Mouse (Mus musculus) liver, adult 2 months (tissue): ENCODE measurements around the gene Fancd2os. TPM values are rescaled to one million over a fixed set of nuclear protein-coding genes. Genes with fewer than 3 reads are reported as not detected.

Experiments used
- DNase-seq: peaks from one replicate; pipeline ENCODE4 v3.0.0-alpha.2; 2011; ENCODE audit warnings: low read depth, low spot score; ENCODE audit errors: extremely low read depth
- H3K27ac ChIP-seq: fragments of 200-500 bp; replicated peaks from 2 replicates; pipeline ENCODE4 v1.5.1; 2012; ENCODE audit warnings: low read depth, mild to moderate bottlenecking, control low read depth, inconsistent platforms, low read length; ENCODE audit not compliant: insufficient read depth
- H3K27me3 ChIP-seq: fragments of 200-500 bp; 2 replicates; pipeline ENCODE4 v1.6.1; 2012; ENCODE audit warnings: mild to moderate bottlenecking, moderate library complexity, low read length, inconsistent platforms; ENCODE audit not compliant: control insufficient read depth, insufficient read depth
- H3K36me3 ChIP-seq: fragments of 200-500 bp; 2 replicates; pipeline ENCODE4 v1.6.1; 2012; ENCODE audit warnings: low read length, inconsistent platforms; ENCODE audit not compliant: control insufficient read depth, insufficient read depth
- H3K4me1 ChIP-seq: fragments of 200-500 bp; 2 replicates; pipeline ENCODE4 v1.6.1; 2011; ENCODE audit warnings: low read length; ENCODE audit not compliant: control insufficient read depth, insufficient read depth
- H3K4me3 ChIP-seq: fragments of 200-500 bp; 2 replicates; pipeline ENCODE4 v1.5.1; 2011; ENCODE audit warnings: low read depth, mild to moderate bottlenecking, control low read depth, low read length, moderate library complexity; ENCODE audit not compliant: insufficient read depth
- H3K79me2 ChIP-seq: fragments of 200-500 bp; 2 replicates; pipeline ENCODE4 v1.6.1; 2012; ENCODE audit warnings: inconsistent platforms, mild to moderate bottlenecking, low read length, moderate library complexity; ENCODE audit not compliant: control insufficient read depth, insufficient read depth
- H3K9ac ChIP-seq: fragments of 200-500 bp; 2 replicates; pipeline ENCODE4 v1.6.1; 2012; ENCODE audit warnings: low read depth, mild to moderate bottlenecking, control low read depth, inconsistent platforms, low read length
- CTCF ChIP-seq: fragments of 200-500 bp; IDR thresholded peaks from 2 replicates; pipeline ENCODE4 v1.5.1; 2011; ENCODE audit warnings: low read depth, low read length, control low read depth
- POLR2A ChIP-seq: fragments of 200-500 bp; IDR thresholded peaks from 2 replicates; pipeline ENCODE4 v1.6.1; 2011; ENCODE audit warnings: low read length, control low read depth; ENCODE audit not compliant: insufficient read depth; ENCODE audit errors: extremely low read depth
- WGBS: fragments of 180-500 bp; shearing (Covaris S2); methylation state at CpG from one replicate; pipeline ENCODE4 v1.1.7; 2018; 5-methylcytosine and 5-hydroxymethylcytosine counted together
- polyA plus RNA-seq: library from polyadenylated mRNA; depleted of rRNA; stranded (reverse); fragments of >200 nt; gene quantifications from 2 replicates; pipeline ENCODE4 v1.2.3, GENCODE M21; 2012
- total RNA-seq: library from RNA; depleted of rRNA; stranded (reverse); fragments of >200 nt; gene quantifications from 2 replicates; pipeline ENCODE4 v1.2.3, GENCODE M21; 2014

Gene Fancd2os
- total and polyA plus RNA-seq, 2 experiments, result not detected

GRCm38 (mm10) chr6:113624989-113625770 lies 24.7 kb upstream of the Fancd2os start:
- Histone ChIP-seq H3K9ac (peak overlapping the region; percentile 72; the same call in 1 of the 2 replicates), H3K27me3 (no peaks in the 10 kb centered on the region), H3K4me1 (peaks cover 6% of the 10 kb centered on the region; the same call in 1 of the 2 replicates), H3K4me3 (peak overlapping the region; percentile 72; the same call in 1 of the 2 replicates), H3K36me3 (peaks cover 8% of the 10 kb centered on the region), H3K79me2 (peaks cover 7% of the 10 kb centered on the region; the same call in 1 of the 2 replicates), H3K27ac (no peak overlapping the region)
- WGBS, result 39% methylated on average over 5 of the region's 5 CpGs
- TF ChIP-seq POLR2A (no peak), CTCF (no peak)
- DNase-seq, result no peak

GRCm38 (mm10) chr6:113623941-113624751 lies 23.6 kb upstream of the Fancd2os start, which contains the start of gene Vhl:
Gene Vhl (plus strand): TSS chr6:113623959.
- H3K9ac ChIP-seq, result peak within 1 kb of the TSS; percentile 72
- DNase-seq, result peak; percentile 73
- peaks cover 7% of the 10 kb centered on the region; the same call in 1 of the 2 replicates for H3K79me2 ChIP-seq
- under 1% methylated on average over 76 of the region's 76 CpGs for WGBS
- H3K27ac ChIP-seq, result peak within 1 kb of the TSS; percentile 50
- H3K27me3 ChIP-seq, result no peaks in the 10 kb centered on the region
- TF ChIP-seq POLR2A (0 out of 2 replicates have a peak, but pooled peaks have one; percentile 43), CTCF (no peak)
- H3K4me3 ChIP-seq, result peak within 1 kb of the TSS; percentile 72
- H3K36me3 ChIP-seq, result peaks cover 5% of the 10 kb centered on the region; the same call in 1 of the 2 replicates
- H3K4me1 ChIP-seq, result peaks cover 6% of the 10 kb centered on the region; the same call in 1 of the 2 replicates

GRCm38 (mm10) chr6:113623386-113623785 lies 22.9 kb upstream of the Fancd2os start:
- H3K27ac ChIP-seq, result peak overlapping the region; percentile 43; the same call in 1 of the 2 replicates
- no peak for TF ChIP-seq POLR2A
- no peak for TF ChIP-seq CTCF
- no peaks in the 10 kb centered on the region for H3K27me3 ChIP-seq
- WGBS, result 55% methylated on average over 5 of the region's 5 CpGs
- no peak for DNase-seq
- H3K4me3 ChIP-seq, result peak overlapping the region; percentile 55
- H3K9ac ChIP-seq, result peak overlapping the region; percentile 38; the same call in 1 of the 2 replicates
- peaks cover 6% of the 10 kb centered on the region; the same call in 1 of the 2 replicates for H3K4me1 ChIP-seq
- H3K36me3 ChIP-seq, result peaks cover 5% of the 10 kb centered on the region; the same call in 1 of the 2 replicates
- peaks cover 7% of the 10 kb centered on the region; the same call in 1 of the 2 replicates for H3K79me2 ChIP-seq

GRCm38 (mm10) chr6:113615489-113615888 lies 15.0 kb upstream of the Fancd2os start:
- Histone ChIP-seq H3K27me3 (no peaks in the 10 kb centered on the region), H3K4me3 (no peak overlapping the region), H3K27ac (no peak overlapping the region), H3K79me2 (peaks cover 4% of the 10 kb centered on the region; the same call in 1 of the 2 replicates), H3K9ac (no peak overlapping the region), H3K4me1 (no peaks in the 10 kb centered on the region), H3K36me3 (peaks cover 11% of the 10 kb centered on the region; the same call in 1 of the 2 replicates)
- WGBS, result 96% methylated on average over 4 of the region's 4 CpGs
- TF ChIP-seq CTCF (no peak), POLR2A (no peak)
- DNase-seq, result no peak

- no peaks in the 10 kb centered on the region for H3K4me1 ChIP-seq
- H3K36me3 ChIP-seq, result peaks cover 13% of the 10 kb centered on the region; the same call in 1 of the 2 replicates
- no peak overlapping the region for H3K27ac ChIP-seq
- no peak for TF ChIP-seq POLR2A
- TF ChIP-seq CTCF, result no peak
- H3K4me3 ChIP-seq, result no peak overlapping the region
- 97% methylated on average over 8 of the region's 8 CpGs for WGBS
- H3K27me3 ChIP-seq, result no peaks in the 10 kb centered on the region
- peaks cover 5% of the 10 kb centered on the region; the same call in 1 of the 2 replicates for H3K79me2 ChIP-seq
- no peak overlapping the region for H3K9ac ChIP-seq
- DNase-seq, result no peak
Measured at GRCm38 (mm10) chr6:113614997-113615396, 14.5 kb upstream of the Fancd2os start.
